Mouse (Mus musculus): Measurements from ENCODE around the gene Il13ra2. TPM values are rescaled to one million over a fixed set of nuclear protein-coding genes. Genes with fewer than 3 reads are reported as not detected.
"Not testable (repeated sequence)": the region's sequence is repeated elsewhere in the genome, so short reads cannot be mapped to it uniquely, and the experiment has no call there.

Gene Il13ra2
- not detected for total RNA-seq (2021)
- long read RNA-seq, experiment 1: 0 reads
- long read RNA-seq, experiment 2: 0 reads

- no peak for TF ChIP-seq CTCF (IDR thresholded peaks at IDR 0.05)
- Histone ChIP-seq H3K27ac (no peak within 1 kb of the TSS), H3K4me3 (no peak within 1 kb of the TSS)
- intact Hi-C loops (cut with DNase I): no loop called here
- DNase-seq: no peak
Measured at GRCm38 (mm10) chrX:147429129-147429528, at the start of gene Il13ra2. TSS of gene Il13ra2 (minus strand) at chrX:147429192.

- H3K27ac ChIP-seq; H3K4me3 ChIP-seq; DNase-seq; intact Hi-C loops (cut with DNase I): not testable (repeated sequence)
Measured at GRCm38 (mm10) chrX:147453610-147454009, 24.6 kb upstream of the Il13ra2 start, which contains the start of gene Vmn1r239-ps. TSS of gene Vmn1r239-ps (minus strand) at chrX:147453710.

GRCm38 (mm10) chrX:147443386-147443785, 14.4 kb upstream of the Il13ra2 start:
- TF ChIP-seq CTCF (IDR thresholded peaks at IDR 0.05): no peak
- DNase-seq: no peak

GRCm38 (mm10) chrX:147435400-147435799, 6.4 kb upstream of the Il13ra2 start:
- intact Hi-C loops (cut with DNase I): no loop called here

More at GRCm38 (mm10) chrX:147443386-147443785, 14.4 kb upstream of the Il13ra2 start:
- intact Hi-C loops (cut with DNase I): no loop called here
- Histone ChIP-seq H3K27ac (no peak overlapping the region), H3K4me3 (no peak overlapping the region)

GRCm38 (mm10) chrX:147429753-147430152, 761 bp upstream of the Il13ra2 start:
- TF ChIP-seq CTCF (IDR thresholded peaks at IDR 0.05): no peak
- intact Hi-C loops (cut with DNase I): no loop called here
- DNase-seq: no peak
- H3K4me3 ChIP-seq: no peak overlapping the region
- H3K27ac ChIP-seq: no peak overlapping the region

More at GRCm38 (mm10) chrX:147435400-147435799, 6.4 kb upstream of the Il13ra2 start:
- no peak overlapping the region for H3K27ac ChIP-seq
- no peak for TF ChIP-seq CTCF (IDR thresholded peaks at IDR 0.05)
- no peak for DNase-seq
- no peak overlapping the region for H3K4me3 ChIP-seq

- DNase-seq: no peak
- no peak overlapping the region for H3K4me3 ChIP-seq
Measured at GRCm38 (mm10) chrX:147393446-147393845, 35.5 kb downstream of the Il13ra2 start.

GRCm38 (mm10) chrX:147349167-147349566, 79.8 kb downstream of the Il13ra2 start:
- no peak overlapping the region for H3K4me3 ChIP-seq
- no peak for DNase-seq
- no peak for TF ChIP-seq CTCF (IDR thresholded peaks at IDR 0.05)
- intact Hi-C loops (cut with DNase I): no loop called here
- H3K27ac ChIP-seq: no peak overlapping the region

More at GRCm38 (mm10) chrX:147393446-147393845, 35.5 kb downstream of the Il13ra2 start:
- intact Hi-C loops (cut with DNase I): no loop called here
- no peak for TF ChIP-seq CTCF (IDR thresholded peaks at IDR 0.05)
- H3K27ac ChIP-seq: no peak overlapping the region

Other genes with a start within 250 kb of the Il13ra2 start
- gene Vmn1r239-ps, start 24.5 kb upstream of the Il13ra2 start, total RNA-seq (2021): not detected
- under 1 TPM; 0.69 to 0.78 TPM for gene Lrch2, start 124.9 kb upstream of the Il13ra2 start, total RNA-seq (2021)